7 mouse cellular contexts compared by ENCODE assay signal in the genomic region with DNA sequence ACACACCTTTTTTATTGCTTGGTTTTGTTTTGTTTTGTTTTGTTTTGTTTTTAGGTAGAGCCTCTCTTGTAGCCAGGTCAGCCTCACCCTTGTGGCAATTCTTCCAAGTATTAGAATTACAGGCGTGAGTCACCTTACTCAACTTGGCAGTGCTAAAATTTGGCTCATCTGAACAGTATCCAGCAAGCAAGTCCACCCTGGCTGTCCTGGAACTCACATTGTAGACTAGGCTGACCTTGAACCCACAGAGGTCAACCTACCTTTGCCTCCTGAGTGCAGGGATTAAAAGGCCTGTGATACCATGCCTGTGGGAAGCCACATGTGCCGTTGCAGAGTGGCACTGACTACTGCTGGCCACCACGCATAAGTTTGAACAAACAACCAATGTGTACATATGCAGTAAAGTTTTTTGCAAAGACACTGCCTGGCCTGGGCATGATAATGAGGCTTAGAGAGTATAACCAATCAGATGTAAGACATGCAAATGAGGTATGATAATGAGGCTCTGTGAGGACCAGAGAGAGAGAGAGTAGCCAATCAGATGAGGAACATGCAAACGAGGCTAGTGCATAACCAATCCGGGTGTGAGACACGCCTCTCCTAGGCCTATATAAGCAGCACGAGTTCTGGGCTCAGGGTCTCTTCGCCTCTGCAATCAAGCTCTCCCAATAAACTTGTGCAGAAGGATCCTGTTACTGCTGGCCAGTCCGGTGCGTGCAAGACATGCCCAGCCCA. TPM values are rescaled to one million over a fixed set of nuclear protein-coding genes. Genes with fewer than 3 reads are reported as not detected.
DNase-seq lines count a peak whose midpoint lies in the region; TF ChIP-seq lines count a peak whose summit lies in the region.
"Not testable (repeated sequence)": the region's sequence is repeated elsewhere in the genome, so short reads cannot be mapped to it uniquely, and the experiment has no call there.

No protein-coding gene starts in this region.

- H3K9me3 ChIP-seq in MEL (replicated peaks; ENCODE audit: insufficient read depth, low read length) = not testable (repeated sequence)

- H3K79me2 ChIP-seq in MEL (ENCODE audit: control insufficient read depth, insufficient read depth, low read length, poor library complexity) = not testable (repeated sequence)

- not testable (repeated sequence) for H3K27me3 ChIP-seq in MEL (ENCODE audit: control insufficient read depth in 1 of 2, insufficient read depth in 2 of 2, low read length in 2 of 2)

- not testable (repeated sequence) for TF ChIP-seq CTCF in MEL (IDR thresholded peaks at IDR 0.05 in 2 of 3, conservative IDR thresholded peaks at IDR 0.05 in 1 of 3; ENCODE audit: control insufficient read depth in 1 of 3, insufficient read depth in 1 of 3, low read depth in 2 of 3, low read length in 3 of 3, poor library complexity in 1 of 3, severe bottlenecking in 1 of 3)

- H3K4me3 ChIP-seq in MEL (ENCODE audit: control insufficient read depth in 1 of 2, insufficient read depth in 1 of 2, low read depth in 2 of 2, low read length in 2 of 2) = not testable (repeated sequence)

- not testable (repeated sequence) for TF ChIP-seq POLR2A in MEL (IDR thresholded peaks at IDR 0.05; ENCODE audit: control insufficient read depth in 1 of 2, insufficient read depth in 1 of 2, low read depth in 1 of 2, low read length in 2 of 2, poor library complexity in 1 of 2)

- not testable (repeated sequence) for H3K36me3 ChIP-seq in MEL (ENCODE audit: control insufficient read depth in 1 of 2, insufficient read depth in 2 of 2, low read length in 2 of 2)

- TF ChIP-seq EP300 in MEL (IDR thresholded peaks at IDR 0.05; ENCODE audit: low read depth in 1 of 2, low read length in 2 of 2) = not testable (repeated sequence)

- H3K27ac ChIP-seq in MEL (ENCODE audit: control insufficient read depth, low read depth, low read length) = not testable (repeated sequence)

- peak; percentile 72 for DNase-seq in 3T3-L1 (ENCODE audit: low read depth, low spot score)
- not testable (repeated sequence) for DNase-seq in MEL (ENCODE audit: low read depth, low spot score)
- peak; percentile 74 for DNase-seq in R1 (ENCODE audit: low read depth, low spot score)
- DNase-seq in adrenal gland, adult 2 months = peak; percentile 62
- DNase-seq in fibroblast of lung, adult 2 months (ENCODE audit: low read depth) = peak; percentile 63
- peak; percentile 85 for DNase-seq in heart, adult 11 months
- DNase-seq in testis, postnatal 10 days (ENCODE audit: low spot score) = peak; percentile 19

- H3K4me1 ChIP-seq in MEL (ENCODE audit: control insufficient read depth in 1 of 2, insufficient read depth in 2 of 2, low read length in 2 of 2) = not testable (repeated sequence)

- H3K9ac ChIP-seq in MEL (ENCODE audit: control insufficient read depth, low read depth, low read length, poor library complexity, severe bottlenecking) = not testable (repeated sequence)

- TF ChIP-seq RAD21 in MEL (IDR thresholded peaks at IDR 0.05; ENCODE audit: low read depth, low read length) = not testable (repeated sequence)

TF ChIP-seq in MEL, 35 proteins besides CTCF, POLR2A, EP300 and RAD21:
- peak; percentile 59; the same call in 1 of the 2 replicates for TF ChIP-seq TBP (IDR thresholded peaks at IDR 0.05; ENCODE audit: low read depth, low read length)

RNA-seq across cellular contexts. Expression of a gene that starts 6.6 kb away (rescaled TPM):
- 373 and 409 TPM in 2 replicates for total RNA-seq in MEL (2012; rRNA removed)
- polyA plus RNA-seq in MEL (2012; ENCODE audit: insufficient read depth in 1 of 2, insufficient read length in 2 of 2, low read depth in 1 of 2, low replicate concordance in 2 of 2, missing spikeins in 1 of 2) = 1,000 to 10,000 TPM in 1 of 2 experiments, 100 to 1,000 TPM in 1; 789 to 2,754 TPM
- 100 to 1,000 TPM; 319 to 336 TPM for total RNA-seq in adrenal gland, adult 2 months (2021)
- polyA plus RNA-seq in adrenal gland, adult 2 months (2012; rRNA removed) = 27.4 and 28.2 TPM in 2 replicates

RNA-seq across cellular contexts. Expression of a gene that starts 25.3 kb away (rescaled TPM):
- total RNA-seq in MEL (2012; rRNA removed) = 24.3 and 26.8 TPM in 2 replicates
- 10 to 100 TPM in 1 of 2 experiments, not detected in 1; 27.3 TPM for polyA plus RNA-seq in MEL (2012; ENCODE audit: insufficient read depth in 1 of 2, insufficient read length in 2 of 2, low read depth in 1 of 2, low replicate concordance in 2 of 2, missing spikeins in 1 of 2)
- 100 to 1,000 TPM in 1 of 2 experiments, 10 to 100 TPM in 1; 95.5 to 132 TPM for total RNA-seq in adrenal gland, adult 2 months (2021)
- polyA plus RNA-seq in adrenal gland, adult 2 months (2012; rRNA removed) = 4.1 and 4.7 TPM in 2 replicates
